In the genomic region with DNA sequence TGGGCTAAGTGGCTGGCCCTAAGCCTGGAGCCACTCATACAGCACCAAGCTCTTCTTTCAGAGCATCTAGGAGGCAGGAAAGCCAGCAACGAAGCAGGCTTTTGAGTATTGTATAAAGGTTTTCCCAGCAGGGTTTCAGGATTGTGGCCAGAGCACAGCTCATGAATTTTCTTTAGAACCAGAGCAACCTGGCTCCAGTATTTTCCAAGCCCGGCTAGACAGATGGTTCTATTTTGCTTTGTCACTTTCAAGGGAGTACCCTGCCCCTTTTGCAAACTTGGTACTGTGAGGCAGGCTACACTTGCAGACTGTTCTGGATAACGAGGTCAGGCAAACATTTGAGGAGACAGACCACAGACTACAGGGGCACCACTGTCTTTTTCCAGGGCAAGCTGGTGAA, we compare ENCODE assay signal across 14 mouse cellular contexts. TPM values are rescaled to one million over a fixed set of nuclear protein-coding genes. Genes with fewer than 3 reads are reported as not detected.
DNase-seq lines count a peak whose midpoint lies in the region; ATAC-seq lines count a peak whose summit lies in the region.
"Had no signal": no experiment of that assay in that cellular context is flagged by ENCODE, and none has a peak within 500 bp of the region (broad histone marks: within the 10 kb centered on the region; RNA-seq: fewer than 3 reads in every experiment).

No protein-coding gene starts in this region.

- no peaks in the 10 kb centered on the region for H3K4me1 ChIP-seq in embryonic facial prominence, embryonic 11.5 days (ENCODE audit: control insufficient read depth, insufficient read depth, low read length)
- H3K4me1 ChIP-seq in embryonic facial prominence, embryonic 10.5 days, result peaks cover 12% of the 10 kb centered on the region
- peaks cover 3% of the 10 kb centered on the region; the same call in 1 of the 2 replicates for H3K4me1 ChIP-seq in forebrain, embryonic 15.5 days
- H3K4me1 ChIP-seq in limb, embryonic 11.5 days (ENCODE audit: control insufficient read depth, insufficient read depth, low read length), result peaks cover 6% of the 10 kb centered on the region
- H3K4me1 ChIP-seq in kidney, embryonic 14.5 days (ENCODE audit: control insufficient read depth, insufficient read depth, low read length), result no peaks in the 10 kb centered on the region
- H3K4me1 ChIP-seq: neural tube, embryonic 12.5 days had no signal

- 31% methylated on average over 3 of the region's 3 CpGs for WGBS in embryonic facial prominence, embryonic 11.5 days
- 35% methylated on average over 3 of the region's 3 CpGs for WGBS in embryonic facial prominence, embryonic 10.5 days
- WGBS in forebrain, embryonic 15.5 days, result 4% methylated on average over 3 of the region's 3 CpGs
- WGBS in limb, embryonic 11.5 days, result 14% methylated on average over 3 of the region's 3 CpGs
- WGBS in kidney, embryonic 14.5 days, result 55% methylated on average over 3 of the region's 3 CpGs

- no peaks in the 10 kb centered on the region for H3K9me3 ChIP-seq in embryonic facial prominence, embryonic 11.5 days (replicated peaks; ENCODE audit: control insufficient read depth, low read length)
- H3K9me3 ChIP-seq in embryonic facial prominence, embryonic 10.5 days, result no peaks in the 10 kb centered on the region
- H3K9me3 ChIP-seq in forebrain, embryonic 15.5 days, result no peaks in the 10 kb centered on the region
- no peaks in the 10 kb centered on the region for H3K9me3 ChIP-seq in limb, embryonic 11.5 days (ENCODE audit: control insufficient read depth, low read length)
- no peaks in the 10 kb centered on the region for H3K9me3 ChIP-seq in kidney, embryonic 14.5 days (ENCODE audit: control insufficient read depth, low read length)
- H3K9me3 ChIP-seq: neural tube, embryonic 12.5 days had no signal

- H3K27me3 ChIP-seq in embryonic facial prominence, embryonic 11.5 days (ENCODE audit: control insufficient read depth, insufficient read depth, low read length), result no peaks in the 10 kb centered on the region
- H3K27me3 ChIP-seq in embryonic facial prominence, embryonic 10.5 days (replicated peaks; ENCODE audit: low read depth, poor library complexity, severe bottlenecking), result no peaks in the 10 kb centered on the region
- H3K27me3 ChIP-seq in forebrain, embryonic 15.5 days, result no peaks in the 10 kb centered on the region
- H3K27me3 ChIP-seq in limb, embryonic 11.5 days (ENCODE audit: control insufficient read depth, insufficient read depth, low read length), result no peaks in the 10 kb centered on the region
- H3K27me3 ChIP-seq in kidney, embryonic 14.5 days (ENCODE audit: control insufficient read depth, insufficient read depth, low read length), result no peaks in the 10 kb centered on the region
- H3K27me3 ChIP-seq: neural tube, embryonic 12.5 days had no signal

- no peak overlapping the region for H3K4me3 ChIP-seq in embryonic facial prominence, embryonic 11.5 days (ENCODE audit: low read depth, low read length)
- no peak overlapping the region for H3K4me3 ChIP-seq in embryonic facial prominence, embryonic 10.5 days
- no peak overlapping the region for H3K4me3 ChIP-seq in forebrain, embryonic 15.5 days
- H3K4me3 ChIP-seq in limb, embryonic 11.5 days (ENCODE audit: low read depth, low read length), result no peak overlapping the region
- no peak overlapping the region for H3K4me3 ChIP-seq in kidney, embryonic 14.5 days (ENCODE audit: low read length)
- H3K4me3 ChIP-seq: layer of hippocampus, adult 2 months; neural tube, embryonic 12.5 days had no signal

- no peak overlapping the region for H3K27ac ChIP-seq in embryonic facial prominence, embryonic 11.5 days (replicated peaks; ENCODE audit: low read depth, low read length)
- no peak overlapping the region for H3K27ac ChIP-seq in embryonic facial prominence, embryonic 10.5 days (replicated peaks)
- 0 out of 2 replicates have a peak overlapping the region, but pooled peaks have one; percentile 11 for H3K27ac ChIP-seq in forebrain, embryonic 15.5 days (replicated peaks)
- peak overlapping the region; percentile 21; the same call in 1 of the 2 replicates for H3K27ac ChIP-seq in limb, embryonic 11.5 days (replicated peaks; ENCODE audit: low read depth, low read length)
- H3K27ac ChIP-seq in kidney, embryonic 14.5 days (ENCODE audit: low read depth, low read length), result no peak overlapping the region
- H3K27ac ChIP-seq: layer of hippocampus, adult 2 months; neural tube, embryonic 12.5 days had no signal

- intact Hi-C loops in left cerebral cortex, postnatal 4 days (cut with DNase I), result no loop called here

- H3K4me2 ChIP-seq in embryonic facial prominence, embryonic 11.5 days (ENCODE audit: low read depth, low read length), result no peak overlapping the region
- no peak overlapping the region for H3K4me2 ChIP-seq in forebrain, embryonic 15.5 days (replicated peaks)
- H3K4me2 ChIP-seq in limb, embryonic 11.5 days (ENCODE audit: low read depth, severe bottlenecking), result no peak overlapping the region
- no peak overlapping the region for H3K4me2 ChIP-seq in kidney, embryonic 14.5 days (replicated peaks; ENCODE audit: low read depth, low read length)
- H3K4me2 ChIP-seq: neural tube, embryonic 12.5 days had no signal

- no peaks in the 10 kb centered on the region for H3K36me3 ChIP-seq in embryonic facial prominence, embryonic 11.5 days (replicated peaks; ENCODE audit: control insufficient read depth, insufficient read depth, low read depth, low read length)
- H3K36me3 ChIP-seq in embryonic facial prominence, embryonic 10.5 days (replicated peaks), result no peaks in the 10 kb centered on the region
- H3K36me3 ChIP-seq in forebrain, embryonic 15.5 days, result no peaks in the 10 kb centered on the region
- no peaks in the 10 kb centered on the region for H3K36me3 ChIP-seq in limb, embryonic 11.5 days (ENCODE audit: control insufficient read depth, insufficient read depth, low read length)
- no peaks in the 10 kb centered on the region for H3K36me3 ChIP-seq in kidney, embryonic 14.5 days (ENCODE audit: control insufficient read depth, insufficient read depth, low read length)
- H3K36me3 ChIP-seq: neural tube, embryonic 12.5 days had no signal

- peak; percentile 31 for DNase-seq in embryonic facial prominence, embryonic 11.5 days (ENCODE audit: low spot score)
- no peak for DNase-seq in embryonic facial prominence, embryonic 10.5 days (ENCODE audit: low spot score)
- peak; percentile 4 for DNase-seq in left cerebral cortex, postnatal 4 days
- no peak for DNase-seq in left cerebral cortex, adult 18-20 months (ENCODE audit: low spot score in 2 of 2)
- DNase-seq in limb, embryonic 11.5 days (ENCODE audit: low spot score), result peak; percentile 23
- no peak for DNase-seq in thymus, adult 18-20 months
- DNase-seq: heart, postnatal 4 days; lung, postnatal 10 days; spleen, adult 18-20 months; thymus, postnatal 25 days had no signal

- no peak overlapping the region for H3K9ac ChIP-seq in embryonic facial prominence, embryonic 11.5 days (replicated peaks; ENCODE audit: low read length)
- H3K9ac ChIP-seq in forebrain, embryonic 15.5 days (replicated peaks), result no peak overlapping the region
- H3K9ac ChIP-seq in limb, embryonic 11.5 days (ENCODE audit: low read length), result no peak overlapping the region
- H3K9ac ChIP-seq in kidney, embryonic 14.5 days (ENCODE audit: low read depth, low read length), result no peak overlapping the region
- H3K9ac ChIP-seq: neural tube, embryonic 12.5 days had no signal

- no peak for ATAC-seq in embryonic facial prominence, embryonic 11.5 days (replicated peaks; ENCODE audit: insufficient number of reproducible peaks, low FRiP score, low TSS enrichment, low read depth)
- ATAC-seq in forebrain, embryonic 15.5 days (replicated peaks), result peak; percentile 79
- ATAC-seq in limb, embryonic 11.5 days (ENCODE audit: insufficient number of reproducible peaks, low FRiP score, low TSS enrichment, low read depth), result no peak
- no peak for ATAC-seq in kidney, embryonic 14.5 days (ENCODE audit: low FRiP score, low TSS enrichment)

RNA-seq across cellular contexts. Expression of a gene that starts 40.3 kb away (rescaled TPM):
- polyA plus RNA-seq in embryonic facial prominence, embryonic 11.5 days (2014; fragmentation: Nextera tagmentation; extraction: Ambion mirVana), result 5.5 and 8.2 TPM in 2 replicates
- polyA plus RNA-seq in embryonic facial prominence, embryonic 10.5 days (2016; fragmentation: Nextera tagmentation; extraction: Ambion mirVana), result 1.6 and 3.1 TPM in 2 replicates
- total RNA-seq in left cerebral cortex, postnatal 4 days (2021), result 1 to 10 TPM; 2.2 to 2.8 TPM
- total RNA-seq in left cerebral cortex, adult 18-20 months (2021), result 10 to 100 TPM; 10.5 to 10.8 TPM
- 0.72 and 0.74 TPM in 2 replicates for polyA plus RNA-seq in forebrain, embryonic 15.5 days (2015; fragmentation: Nextera tagmentation; extraction: Ambion mirVana)
- 10.0 and 12.2 TPM in 2 replicates for polyA plus RNA-seq in limb, embryonic 11.5 days (2014; fragmentation: Nextera tagmentation; extraction: Ambion mirVana)
- 10.9 and 19.1 TPM in 2 replicates for polyA plus RNA-seq in kidney, embryonic 14.5 days (2014; fragmentation: Nextera tagmentation; extraction: Ambion mirVana)

Comparison
In these comparisons a context has a peak if more than half of its experiments do, and no peak if none do; other contexts are left out.
1. DNase-seq: peak in embryonic facial prominence, embryonic 11.5 days (single experiment), left cerebral cortex, postnatal 4 days (single experiment) and limb, embryonic 11.5 days (single experiment); none in embryonic facial prominence, embryonic 10.5 days (single experiment), left cerebral cortex, adult 18-20 months (0 of 2) and thymus, adult 18-20 months (0 of 2).
2. H3K27ac ChIP-seq: peak in forebrain, embryonic 15.5 days (single experiment) and limb, embryonic 11.5 days (single experiment); none in embryonic facial prominence, embryonic 11.5 days (single experiment), embryonic facial prominence, embryonic 10.5 days (single experiment) and kidney, embryonic 14.5 days (single experiment).